Mouse (Mus musculus) cerebellum, adult 8-10 months (tissue): ENCODE measurements around the gene Tas2r134.

Experiments used
- DNase-seq: peaks from one replicate; pipeline ENCODE4 v3.0.0; 2022

The Tas2r134 gene

DNA sequence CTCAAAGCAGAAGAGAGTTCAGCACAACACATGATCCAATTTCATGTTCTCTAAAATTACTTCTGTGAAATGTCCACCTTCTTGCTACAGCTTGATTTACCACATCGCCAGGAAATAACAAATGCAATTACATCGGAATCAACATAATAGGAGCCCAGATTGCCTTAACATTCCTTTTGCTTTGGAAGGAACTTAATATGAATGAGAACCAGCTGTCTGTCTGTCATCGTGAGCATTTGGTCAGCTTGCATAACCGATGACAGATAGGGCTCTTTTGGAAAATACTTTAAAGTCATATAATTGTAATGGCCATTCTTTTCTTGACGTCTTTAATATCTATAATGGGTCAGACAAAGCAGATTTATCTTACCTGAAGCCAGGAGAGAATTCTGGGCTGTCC lies 31.0 kb downstream of the Tas2r134 start:
- DNase-seq, result no peak

DNA sequence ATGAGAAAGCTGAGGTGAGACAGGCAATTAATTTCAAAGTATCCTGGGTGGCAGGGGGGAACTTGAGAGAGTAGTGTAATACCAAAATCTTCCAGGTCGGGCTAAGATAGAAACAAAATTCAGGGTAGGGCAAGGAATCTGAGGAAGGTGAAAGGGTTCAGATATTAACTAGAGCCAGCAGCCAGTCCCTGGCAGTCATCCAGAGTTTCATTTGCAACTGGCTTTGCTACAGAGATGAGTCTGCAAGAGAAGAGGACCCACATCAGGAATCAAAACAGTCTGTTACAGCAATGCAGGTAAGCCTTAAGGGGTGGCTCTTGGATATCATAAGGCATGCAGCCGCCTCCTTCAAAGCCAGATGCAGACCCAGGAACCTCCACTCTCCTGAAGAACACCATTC lies 47.0 kb downstream of the Tas2r134 start:
- DNase-seq, result no peak
